Mouse (Mus musculus): ENCODE results near the gene Idua. TPM values are rescaled to one million over a fixed set of nuclear protein-coding genes. Genes with fewer than 3 reads are reported as not detected.
A peak's percentile ranks its signal among the peaks of the same experiment; 100 is the strongest.

The Idua gene
- polyA plus RNA-seq, 1 experiment from 2014 or later: 4.2 TPM

DNA sequence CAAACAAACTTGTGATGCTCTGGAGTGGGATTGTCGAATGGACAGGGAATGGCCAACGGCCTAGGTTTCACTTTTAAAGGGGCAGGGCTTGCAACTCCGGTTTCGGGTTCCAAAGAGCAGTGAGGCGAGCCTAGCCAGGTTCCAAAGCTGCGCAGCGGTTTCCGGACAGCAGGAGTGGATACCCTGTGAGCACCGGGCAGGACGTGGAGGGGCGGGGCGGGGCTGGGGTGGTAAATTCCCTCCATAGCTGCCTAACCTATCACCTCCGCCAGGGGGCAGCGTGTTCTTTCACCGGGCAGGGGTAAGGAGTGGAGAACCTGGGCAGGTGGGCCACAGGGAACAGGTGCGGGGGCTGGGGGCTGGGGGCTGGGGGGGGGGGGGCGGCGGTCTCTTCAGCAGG lies 32.1 kb downstream of the Idua start, which contains the start of gene Fgfrl1:
Fgfrl1 (plus strand) TSS at position 112 of the 400 bp plus-strand sequence.
- Histone ChIP-seq H3K27me3 (no peaks in the 10 kb centered on the region), H3K9me3 (replicated peaks) (no peaks in the 10 kb centered on the region), H3K4me2 (peak within 1 kb of the TSS; percentile 98), H3K27ac (replicated peaks) (no peak within 1 kb of the TSS), H3K4me3 (replicated peaks) (peak within 1 kb of the TSS; percentile 90), H3K4me1 (replicated peaks) (peaks cover 51% of the 10 kb centered on the region), H3K9ac (peak within 1 kb of the TSS; percentile 85; the same call in 1 of the 2 replicates), H3K36me3 (replicated peaks) (no peaks in the 10 kb centered on the region)
- ATAC-seq (ENCODE audit: insufficient read depth): no peak
- 2% methylated on average over 18 of the region's 18 CpGs for WGBS (ENCODE audit: insufficient replicate concordance)

- Histone ChIP-seq H3K27me3 (no peaks in the 10 kb centered on the region), H3K9ac (peak overlapping the region; percentile 85), H3K4me3 (replicated peaks) (peak overlapping the region; percentile 90), H3K27ac (replicated peaks) (peak overlapping the region; percentile 79), H3K9me3 (replicated peaks) (no peaks in the 10 kb centered on the region), H3K4me1 (replicated peaks) (peaks cover 62% of the 10 kb centered on the region), H3K36me3 (replicated peaks) (no peaks in the 10 kb centered on the region), H3K4me2 (peak overlapping the region; percentile 98)
- peak; percentile 94 for ATAC-seq (ENCODE audit: insufficient read depth)
- WGBS (ENCODE audit: insufficient replicate concordance): under 1% methylated on average over 43 of the region's 43 CpGs
Observed at GRCm38 (mm10) chr5:108693872-108694288, 33.7 kb downstream of the Idua start.

DNA sequence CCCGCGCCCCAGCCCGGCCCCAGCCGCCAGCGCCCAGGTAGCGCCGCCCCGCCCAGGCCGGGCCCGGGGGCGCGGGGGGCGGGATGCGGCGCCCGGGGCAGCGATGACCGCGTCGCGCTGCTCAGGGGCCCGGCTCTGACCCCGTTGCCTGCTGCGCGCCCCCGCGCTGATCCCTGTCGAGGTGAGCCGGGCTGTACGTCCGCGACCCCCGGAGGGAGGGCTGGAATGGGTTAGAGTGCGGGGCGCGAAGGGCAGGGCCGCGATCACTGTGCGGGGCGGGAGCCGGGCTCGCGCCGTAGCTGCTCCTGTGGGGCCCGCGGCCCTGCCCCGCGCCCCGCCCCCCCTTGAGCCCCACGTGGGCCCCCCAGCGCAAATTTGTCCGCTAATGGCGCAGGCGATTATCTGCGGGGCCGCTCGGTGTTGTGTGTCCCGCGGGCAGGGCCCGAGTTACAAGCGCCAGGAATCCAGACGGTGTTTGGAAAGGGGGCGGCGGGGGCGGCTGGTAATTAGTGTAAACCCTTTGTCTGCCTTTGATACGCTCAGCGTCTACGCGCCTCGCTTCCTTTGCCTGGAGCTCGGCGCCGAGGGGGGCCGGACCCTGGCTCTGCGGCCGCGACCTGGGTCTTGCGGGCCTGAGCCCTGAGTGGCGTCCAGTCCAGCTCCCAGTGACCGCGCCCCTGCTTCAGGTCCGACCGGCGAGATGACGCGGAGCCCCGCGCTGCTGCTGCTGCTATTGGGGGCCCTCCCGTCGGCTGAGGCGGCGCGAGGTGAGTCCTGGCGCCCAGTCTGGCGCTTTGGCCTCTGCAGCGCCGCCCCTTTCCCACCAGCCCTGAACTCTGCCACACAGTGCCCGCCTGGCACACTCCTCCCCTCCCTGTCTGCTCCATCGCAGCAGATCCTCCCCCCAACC lies 34.5 kb downstream of the Idua start:
- Histone ChIP-seq H3K27ac (replicated peaks) (peak overlapping the region; percentile 79), H3K27me3 (no peaks in the 10 kb centered on the region), H3K36me3 (replicated peaks) (no peaks in the 10 kb centered on the region), H3K9me3 (replicated peaks) (no peaks in the 10 kb centered on the region), H3K4me3 (replicated peaks) (peak overlapping the region; percentile 90), H3K9ac (peak overlapping the region; percentile 85), H3K4me1 (replicated peaks) (peaks cover 62% of the 10 kb centered on the region), H3K4me2 (peak overlapping the region; percentile 98)
- peak; percentile 64 for ATAC-seq (ENCODE audit: insufficient read depth)
- under 1% methylated on average over 86 of the region's 99 CpGs for WGBS (ENCODE audit: insufficient replicate concordance)

- no peak for ATAC-seq (ENCODE audit: insufficient read depth)
- Histone ChIP-seq H3K27ac (replicated peaks) (no peak overlapping the region), H3K9ac (no peak overlapping the region), H3K4me3 (replicated peaks) (no peak overlapping the region), H3K9me3 (replicated peaks) (no peaks in the 10 kb centered on the region), H3K4me1 (replicated peaks) (peaks cover 72% of the 10 kb centered on the region), H3K4me2 (peak overlapping the region; percentile 98; the same call in 1 of the 2 replicates), H3K36me3 (replicated peaks) (no peaks in the 10 kb centered on the region), H3K27me3 (no peaks in the 10 kb centered on the region)
- 84% methylated on average over 12 of the region's 12 CpGs for WGBS (ENCODE audit: insufficient replicate concordance)
Observed at GRCm38 (mm10) chr5:108695861-108696260, 35.7 kb downstream of the Idua start.

GRCm38 (mm10) chr5:108696542-108696941 lies 36.4 kb downstream of the Idua start:
- Histone ChIP-seq H3K4me2 (no peak overlapping the region), H3K27me3 (no peaks in the 10 kb centered on the region), H3K4me1 (replicated peaks) (peaks cover 72% of the 10 kb centered on the region), H3K27ac (replicated peaks) (no peak overlapping the region), H3K9me3 (replicated peaks) (no peaks in the 10 kb centered on the region), H3K4me3 (replicated peaks) (no peak overlapping the region), H3K36me3 (replicated peaks) (no peaks in the 10 kb centered on the region), H3K9ac (no peak overlapping the region)
- no peak for ATAC-seq (ENCODE audit: insufficient read depth)
- 73% methylated on average over 3 of the region's 3 CpGs for WGBS (ENCODE audit: insufficient replicate concordance)

GRCm38 (mm10) chr5:108697341-108697753 lies 37.2 kb downstream of the Idua start:
- H3K9ac ChIP-seq: no peak overlapping the region
- WGBS (ENCODE audit: insufficient replicate concordance): 58% methylated on average over 4 of the region's 4 CpGs
- no peaks in the 10 kb centered on the region for H3K27me3 ChIP-seq
- H3K27ac ChIP-seq (replicated peaks): no peak overlapping the region
- H3K4me3 ChIP-seq (replicated peaks): no peak overlapping the region
- no peak overlapping the region for H3K4me2 ChIP-seq
- no peaks in the 10 kb centered on the region for H3K36me3 ChIP-seq (replicated peaks)
- no peak for ATAC-seq (ENCODE audit: insufficient read depth)
- H3K9me3 ChIP-seq (replicated peaks): no peaks in the 10 kb centered on the region
- H3K4me1 ChIP-seq (replicated peaks): peaks cover 64% of the 10 kb centered on the region

DNA sequence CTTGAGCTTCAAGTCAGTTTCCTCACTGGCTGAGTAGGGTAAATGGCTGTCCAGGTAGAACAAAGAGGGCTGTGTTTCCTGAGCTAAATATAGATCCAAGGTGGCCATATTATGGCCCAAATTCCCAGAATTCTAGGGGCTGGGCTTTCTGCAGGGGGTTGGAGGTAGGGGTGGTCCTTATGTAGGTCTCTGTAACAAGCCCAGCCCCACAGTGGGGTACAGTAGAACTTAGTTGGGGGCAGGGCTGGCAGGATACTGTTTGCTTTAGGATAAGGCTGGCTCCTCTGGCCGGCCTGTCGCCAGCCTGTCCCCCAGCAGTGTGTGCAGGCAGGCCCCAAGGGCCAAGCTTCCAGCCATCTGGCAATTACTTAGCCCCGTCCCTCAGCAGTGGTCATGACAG lies 40.2 kb downstream of the Idua start:
- H3K4me2 ChIP-seq: no peak overlapping the region
- 61% methylated on average over 3 of the region's 3 CpGs for WGBS (ENCODE audit: insufficient replicate concordance)
- peaks cover 50% of the 10 kb centered on the region for H3K4me1 ChIP-seq (replicated peaks)

DNA sequence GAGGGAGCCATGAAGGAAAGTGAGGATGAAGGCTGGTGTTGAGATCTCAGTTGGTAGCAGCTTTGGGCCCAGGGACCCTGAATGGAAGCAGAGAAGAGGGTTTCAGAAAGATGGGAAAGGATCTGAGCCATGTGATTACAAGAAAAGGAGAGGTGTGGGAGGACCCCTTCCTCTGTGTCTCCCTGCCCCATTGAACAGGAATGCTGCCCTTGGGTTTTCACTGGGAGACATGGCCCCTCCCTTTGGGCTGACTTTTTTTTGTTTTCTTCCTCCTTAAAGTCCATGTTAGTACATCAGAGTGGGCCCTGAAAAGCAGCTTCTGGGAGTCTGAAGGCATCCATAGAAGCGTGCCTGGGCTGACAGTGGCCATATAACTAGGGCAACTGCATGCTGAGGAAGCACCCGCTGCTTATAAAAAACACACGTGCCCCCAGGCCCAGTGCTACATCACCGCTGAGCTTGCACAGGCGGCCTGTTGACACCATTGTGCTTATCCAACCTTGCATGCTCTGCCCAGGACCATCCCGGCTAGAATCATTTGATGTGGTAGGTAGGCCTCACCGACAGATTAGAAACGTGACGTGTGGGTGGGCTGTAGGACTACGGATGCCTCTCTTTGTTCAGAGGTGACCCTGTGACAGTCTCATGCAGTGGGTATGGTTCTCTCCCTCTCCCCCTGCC lies 41.4 kb downstream of the Idua start:
- Histone ChIP-seq H3K4me1 (replicated peaks) (peaks cover 43% of the 10 kb centered on the region), H3K27ac (replicated peaks) (no peak overlapping the region)

More for the DNA sequence above, 40.2 kb downstream of the Idua start:
- Histone ChIP-seq H3K4me3 (replicated peaks) (no peak overlapping the region), H3K27me3 (no peaks in the 10 kb centered on the region), H3K27ac (replicated peaks) (no peak overlapping the region), H3K9me3 (replicated peaks) (no peaks in the 10 kb centered on the region), H3K9ac (no peak overlapping the region), H3K36me3 (replicated peaks) (peaks cover 7% of the 10 kb centered on the region)
- peak; percentile 19; the same call in 1 of the 2 replicates for ATAC-seq (ENCODE audit: insufficient read depth)

DNA sequence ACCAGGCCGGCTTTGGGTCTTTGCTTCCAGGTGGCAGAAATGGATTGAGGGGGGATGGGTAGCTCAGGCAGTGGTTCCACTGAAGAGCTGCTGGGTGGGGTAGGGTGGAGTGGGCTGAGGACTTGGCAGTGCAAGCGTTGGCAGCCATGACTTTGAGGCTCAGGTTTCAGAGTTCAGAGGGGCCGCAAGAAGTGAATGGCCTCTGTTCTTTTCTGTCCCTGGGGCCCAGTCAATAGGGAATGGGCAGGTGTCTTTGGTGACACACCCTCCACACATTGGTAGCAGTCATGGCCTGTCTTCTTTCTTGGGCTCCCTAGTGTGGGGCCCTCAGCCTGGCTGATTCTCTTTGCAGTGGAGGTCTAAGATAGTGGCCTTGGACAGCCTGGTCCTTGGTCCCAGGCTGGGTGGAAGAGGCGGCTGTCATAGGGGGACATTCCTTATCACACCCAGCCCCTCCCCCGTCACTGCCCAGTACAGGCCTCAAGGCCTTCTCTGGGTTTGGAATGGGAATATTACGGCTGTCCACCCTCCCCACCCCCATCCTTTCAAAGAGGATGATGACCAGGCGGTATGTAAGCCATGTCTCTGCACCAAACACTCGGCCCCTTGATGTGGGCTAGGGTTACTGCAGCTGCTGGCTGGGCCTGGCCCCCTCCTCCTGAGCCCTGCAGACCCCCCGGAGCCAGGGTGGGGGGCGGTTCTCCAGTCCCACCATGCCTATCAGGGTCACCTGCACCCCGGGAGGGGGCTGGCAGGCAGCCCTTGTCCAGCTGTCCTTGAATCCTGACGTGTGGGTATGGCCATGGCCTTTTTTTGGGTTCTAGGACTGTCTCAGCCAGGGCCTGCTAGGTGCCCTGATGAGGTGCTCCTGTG lies 43.9 kb downstream of the Idua start:
- H3K36me3 ChIP-seq (replicated peaks): peaks cover 23% of the 10 kb centered on the region
- no peak overlapping the region for H3K27ac ChIP-seq (replicated peaks)
- no peaks in the 10 kb centered on the region for H3K27me3 ChIP-seq
- no peak overlapping the region for H3K4me3 ChIP-seq (replicated peaks)
- H3K4me1 ChIP-seq (replicated peaks): peaks cover 50% of the 10 kb centered on the region
- ATAC-seq (ENCODE audit: insufficient read depth): no peak
- 68% methylated on average over 12 of the region's 12 CpGs for WGBS (ENCODE audit: insufficient replicate concordance)
- no peaks in the 10 kb centered on the region for H3K9me3 ChIP-seq (replicated peaks)
- no peak overlapping the region for H3K9ac ChIP-seq
- H3K4me2 ChIP-seq: no peak overlapping the region

More for the DNA sequence above, 41.4 kb downstream of the Idua start:
- Histone ChIP-seq H3K9me3 (replicated peaks) (no peaks in the 10 kb centered on the region), H3K27me3 (no peaks in the 10 kb centered on the region), H3K4me3 (replicated peaks) (no peak overlapping the region), H3K4me2 (no peak overlapping the region), H3K36me3 (replicated peaks) (peaks cover 19% of the 10 kb centered on the region), H3K9ac (no peak overlapping the region)
- WGBS (ENCODE audit: insufficient replicate concordance): 77% methylated on average over 10 of the region's 10 CpGs
- ATAC-seq (ENCODE audit: insufficient read depth): no peak

DNA sequence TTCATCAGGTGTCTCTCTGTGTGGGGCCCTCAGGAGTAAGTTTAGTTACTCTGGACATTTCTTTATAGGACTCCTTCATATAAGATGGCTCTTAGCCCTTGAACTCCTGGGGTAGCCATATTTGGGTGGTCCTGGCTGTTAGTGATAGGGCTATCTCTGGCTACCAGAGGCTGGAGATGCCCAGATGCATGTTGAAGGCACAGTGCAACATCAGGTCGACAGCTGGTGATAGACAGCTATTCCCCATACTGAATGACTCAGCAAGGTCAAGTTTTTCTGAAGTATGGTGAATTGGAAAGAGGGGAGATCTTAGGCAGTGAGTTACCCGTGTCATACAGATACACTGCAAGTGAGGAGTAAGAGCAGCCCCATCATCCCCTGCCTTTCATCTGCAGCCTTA lies 47.6 kb downstream of the Idua start:
- Histone ChIP-seq H3K4me1 (replicated peaks) (peaks cover 46% of the 10 kb centered on the region), H3K9ac (peak overlapping the region; percentile 28; the same call in 1 of the 2 replicates), H3K36me3 (replicated peaks) (peaks cover 23% of the 10 kb centered on the region), H3K9me3 (replicated peaks) (no peaks in the 10 kb centered on the region), H3K4me3 (replicated peaks) (no peak overlapping the region), H3K27me3 (no peaks in the 10 kb centered on the region), H3K4me2 (peak overlapping the region; percentile 37), H3K27ac (replicated peaks) (peak overlapping the region; percentile 73)
- WGBS (ENCODE audit: insufficient replicate concordance): 14% methylated on average over 2 of the region's 2 CpGs
- peak; percentile 68 for ATAC-seq (ENCODE audit: insufficient read depth)

All from liver, embryonic 15.5 days (tissue).